Mouse (Mus musculus): Measurements from ENCODE around the gene Ppm1e. TPM values are rescaled to one million over a fixed set of nuclear protein-coding genes. Genes with fewer than 3 reads are reported as not detected.

The Ppm1e gene
- polyA plus RNA-seq, 1 experiment from 2014 or later = 40.7 TPM

DNA sequence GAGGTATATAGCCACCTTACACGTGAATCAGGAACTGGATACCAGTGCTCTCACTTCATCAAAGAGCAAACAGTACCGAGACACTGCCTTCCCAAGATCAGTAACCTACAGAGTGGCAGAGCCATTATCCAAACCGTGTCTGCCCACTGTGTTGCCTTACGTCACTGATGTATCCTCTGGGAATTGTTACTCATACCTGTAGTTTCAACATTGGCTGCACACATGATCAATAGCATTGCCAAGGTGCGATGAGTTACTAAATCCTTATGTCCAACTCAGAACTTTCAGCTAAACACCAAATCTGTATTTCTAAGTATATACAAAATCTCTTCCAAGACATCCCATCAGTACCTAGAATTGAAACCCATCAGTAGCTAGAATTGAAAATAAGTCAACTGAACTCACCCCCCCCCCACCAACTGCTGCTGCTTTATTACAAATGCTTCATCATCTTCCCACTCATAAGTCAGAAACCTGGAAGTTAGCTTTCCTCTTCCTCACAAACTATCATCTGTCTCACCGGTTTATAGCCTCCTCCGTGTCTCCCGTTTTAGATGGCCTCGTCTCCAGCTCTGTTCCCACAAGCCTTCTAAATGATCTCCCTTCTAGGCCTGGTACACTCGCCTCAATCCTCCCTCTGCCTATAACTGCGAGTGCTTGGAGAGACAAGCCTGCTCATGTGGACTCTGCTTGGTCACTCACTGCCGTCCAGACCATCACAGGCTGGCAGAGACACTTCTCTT lies 123.9 kb downstream of the Ppm1e start:
- Histone ChIP-seq H3K4me3 (replicated peaks; ENCODE audit: low read length) (no peak overlapping the region), H3K9me3 (ENCODE audit: control insufficient read depth, low read length) (no peaks in the 10 kb centered on the region), H3K4me1 (replicated peaks; ENCODE audit: control insufficient read depth, insufficient read depth, low read length) (no peaks in the 10 kb centered on the region), H3K27me3 (ENCODE audit: control insufficient read depth, insufficient read depth, low read length) (no peaks in the 10 kb centered on the region), H3K36me3 (replicated peaks; ENCODE audit: control insufficient read depth, insufficient read depth) (peaks cover 52% of the 10 kb centered on the region), H3K4me2 (replicated peaks) (no peak overlapping the region), H3K27ac (no peak overlapping the region), H3K9ac (no peak overlapping the region)
- ATAC-seq (ENCODE audit: low FRiP score) (no peak), DNase-seq (ENCODE audit: low spot score) (no peak)
- WGBS = 96% methylated on average over 12 of the region's 12 CpGs

DNA sequence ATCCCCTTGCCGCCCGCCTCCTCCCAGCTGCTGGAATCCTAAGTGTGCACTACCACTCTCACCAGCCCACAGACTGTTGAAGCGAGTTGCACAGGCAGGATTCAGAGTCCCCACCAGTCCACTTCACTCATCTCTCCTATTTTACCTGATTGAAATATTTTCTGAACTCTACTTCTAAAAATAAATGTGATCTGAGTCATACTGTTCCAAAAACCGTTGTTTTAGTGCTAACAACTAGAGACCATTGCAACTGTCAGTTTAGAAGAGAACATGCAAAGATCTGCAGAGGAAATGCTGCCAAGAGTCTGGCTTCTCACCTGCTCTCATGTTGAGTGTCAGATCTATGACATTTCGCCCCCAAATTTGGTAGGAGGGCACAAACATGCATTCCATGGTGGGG lies 125.4 kb downstream of the Ppm1e start:
- H3K27me3 ChIP-seq (ENCODE audit: control insufficient read depth, insufficient read depth, low read length) = no peaks in the 10 kb centered on the region
- DNase-seq (ENCODE audit: low spot score) (no peak), ATAC-seq (ENCODE audit: low FRiP score) (no peak)
- no peaks in the 10 kb centered on the region for H3K4me1 ChIP-seq (replicated peaks; ENCODE audit: control insufficient read depth, insufficient read depth, low read length)
- no peaks in the 10 kb centered on the region for H3K9me3 ChIP-seq (ENCODE audit: control insufficient read depth, low read length)
- no peak overlapping the region for H3K27ac ChIP-seq
- WGBS = 89% methylated on average over 5 of the region's 5 CpGs
- H3K4me2 ChIP-seq (replicated peaks) = no peak overlapping the region
- H3K4me3 ChIP-seq (replicated peaks; ENCODE audit: low read length) = no peak overlapping the region
- H3K36me3 ChIP-seq (replicated peaks; ENCODE audit: control insufficient read depth, insufficient read depth) = peaks cover 56% of the 10 kb centered on the region
- H3K9ac ChIP-seq = no peak overlapping the region

DNA sequence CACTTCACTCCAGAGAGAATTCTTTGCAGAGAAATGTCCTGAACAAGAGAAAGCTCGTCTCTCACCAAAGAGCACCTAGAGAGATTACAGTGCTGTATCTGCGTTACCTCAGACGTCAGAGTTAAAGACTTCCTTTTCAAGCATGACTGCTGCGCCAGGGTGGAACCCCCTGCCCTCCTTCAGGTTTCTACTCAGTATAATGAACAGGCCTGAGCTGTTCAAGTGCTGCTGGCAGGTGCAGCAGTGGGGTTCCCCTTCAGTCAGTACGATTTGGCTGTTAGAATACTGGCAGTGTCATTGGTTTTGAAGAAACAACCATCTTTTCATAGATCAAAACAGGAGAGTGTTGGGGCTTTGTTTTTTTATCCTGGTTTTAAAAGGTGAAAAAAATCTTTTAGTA lies 131.8 kb downstream of the Ppm1e start:
- no peak overlapping the region for H3K9ac ChIP-seq
- no peak overlapping the region for H3K4me3 ChIP-seq (replicated peaks; ENCODE audit: low read length)
- DNase-seq (ENCODE audit: low spot score) (no peak), ATAC-seq (ENCODE audit: low FRiP score) (no peak)
- 86% methylated on average over 5 of the region's 5 CpGs for WGBS
- no peak overlapping the region for H3K4me2 ChIP-seq (replicated peaks)
- H3K27ac ChIP-seq = no peak overlapping the region
- H3K9me3 ChIP-seq (ENCODE audit: control insufficient read depth, low read length) = no peaks in the 10 kb centered on the region
- H3K27me3 ChIP-seq (ENCODE audit: control insufficient read depth, insufficient read depth, low read length) = no peaks in the 10 kb centered on the region
- H3K4me1 ChIP-seq (replicated peaks; ENCODE audit: control insufficient read depth, insufficient read depth, low read length) = no peaks in the 10 kb centered on the region
- peaks cover 50% of the 10 kb centered on the region for H3K36me3 ChIP-seq (replicated peaks; ENCODE audit: control insufficient read depth, insufficient read depth)

GRCm38 (mm10) chr11:87222686-87223085 lies 136.1 kb downstream of the Ppm1e start:
- no peak for DNase-seq (ENCODE audit: low spot score)
- Histone ChIP-seq H3K27me3 (ENCODE audit: control insufficient read depth, insufficient read depth, low read length) (no peaks in the 10 kb centered on the region), H3K27ac (no peak overlapping the region), H3K4me1 (replicated peaks; ENCODE audit: control insufficient read depth, insufficient read depth, low read length) (no peaks in the 10 kb centered on the region), H3K4me3 (replicated peaks; ENCODE audit: low read length) (no peak overlapping the region), H3K9me3 (ENCODE audit: control insufficient read depth, low read length) (no peaks in the 10 kb centered on the region), H3K4me2 (replicated peaks) (no peak overlapping the region), H3K9ac (no peak overlapping the region), H3K36me3 (replicated peaks; ENCODE audit: control insufficient read depth, insufficient read depth) (peaks cover 43% of the 10 kb centered on the region)
- no peak for ATAC-seq (ENCODE audit: low FRiP score)
- WGBS = 85% methylated on average over 3 of the region's 3 CpGs

GRCm38 (mm10) chr11:87212313-87212712 lies 146.5 kb downstream of the Ppm1e start:
- no peak overlapping the region for H3K27ac ChIP-seq
- H3K27me3 ChIP-seq (ENCODE audit: control insufficient read depth, insufficient read depth, low read length) = no peaks in the 10 kb centered on the region
- ATAC-seq (ENCODE audit: low FRiP score) (no peak), DNase-seq (ENCODE audit: low spot score) (no peak)
- no peak overlapping the region for H3K4me2 ChIP-seq (replicated peaks)
- 89% methylated on average over 5 of the region's 5 CpGs for WGBS
- H3K4me1 ChIP-seq (replicated peaks; ENCODE audit: control insufficient read depth, insufficient read depth, low read length) = no peaks in the 10 kb centered on the region
- H3K9ac ChIP-seq = no peak overlapping the region
- H3K4me3 ChIP-seq (replicated peaks; ENCODE audit: low read length) = no peak overlapping the region
- H3K9me3 ChIP-seq (ENCODE audit: control insufficient read depth, low read length) = no peaks in the 10 kb centered on the region
- peaks cover 54% of the 10 kb centered on the region for H3K36me3 ChIP-seq (replicated peaks; ENCODE audit: control insufficient read depth, insufficient read depth)

Other genes starting within 250 kb of the Ppm1e start
- gene Ska2, start 249.8 kb downstream of the Ppm1e start, polyA plus RNA-seq (2014; fragmentation: Nextera tagmentation; extraction: Ambion mirVana) = 37.8 and 39.4 TPM in 2 replicates
- 104 and 107 TPM in 2 replicates for gene Trim37, start 231.9 kb downstream of the Ppm1e start, polyA plus RNA-seq (2014; fragmentation: Nextera tagmentation; extraction: Ambion mirVana)
- gene Rad51c, start 45.9 kb upstream of the Ppm1e start, polyA plus RNA-seq (2014; fragmentation: Nextera tagmentation; extraction: Ambion mirVana) = 3.2 and 4.0 TPM in 2 replicates
- 0.72 and 1.1 TPM in 2 replicates for gene Tex14, start 46.0 kb upstream of the Ppm1e start, polyA plus RNA-seq (2014; fragmentation: Nextera tagmentation; extraction: Ambion mirVana)
- not detected in 2 replicates for gene Gm11492, start 207.6 kb upstream of the Ppm1e start, polyA plus RNA-seq (2014; fragmentation: Nextera tagmentation; extraction: Ambion mirVana)
- gene Sept4, start 209.9 kb upstream of the Ppm1e start, polyA plus RNA-seq (2014; fragmentation: Nextera tagmentation; extraction: Ambion mirVana) = 26.2 and 29.6 TPM in 2 replicates
- gene Mtmr4, start 233.1 kb upstream of the Ppm1e start, polyA plus RNA-seq (2014; fragmentation: Nextera tagmentation; extraction: Ambion mirVana) = 53.4 and 68.7 TPM in 2 replicates